Mouse (Mus musculus): ENCODE results near the gene P2ry6.

DNA sequence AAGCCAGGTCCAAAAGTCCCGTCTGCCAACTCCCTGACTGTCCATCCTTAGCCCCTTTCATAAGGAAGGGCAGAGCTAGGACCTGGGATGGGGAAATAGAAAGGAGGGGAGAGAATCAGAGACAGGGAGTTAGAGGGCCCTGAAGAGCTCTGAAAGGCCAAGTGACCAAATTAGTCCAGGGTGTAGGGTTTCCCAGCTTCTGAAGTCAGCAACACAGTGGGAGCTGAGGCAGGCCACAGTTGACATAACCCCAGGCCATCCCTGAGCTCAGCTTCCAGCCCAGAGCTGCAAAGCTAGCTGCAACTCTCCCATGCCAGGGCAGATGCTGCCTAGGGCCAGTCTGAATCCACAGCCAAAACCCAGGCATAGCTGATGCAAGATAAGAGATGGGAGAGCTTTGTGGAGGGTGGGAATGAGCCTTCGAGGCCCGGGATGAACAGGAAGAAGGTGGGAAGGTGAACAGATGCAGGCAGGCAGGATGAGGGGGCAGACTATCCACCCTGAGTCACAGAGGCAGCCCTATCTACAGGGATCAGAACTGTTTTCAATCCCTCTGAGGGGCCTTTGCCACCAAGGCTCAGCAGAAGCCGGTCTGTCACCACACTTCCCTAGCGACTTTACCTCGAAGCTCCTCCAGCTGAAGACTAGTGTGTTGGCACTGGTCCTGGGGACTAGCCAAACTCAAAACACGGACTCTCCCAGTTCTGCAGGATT is 47.0 kb downstream of the P2ry6 start:
- no peak for TF ChIP-seq CTCF (IDR thresholded peaks at IDR 0.05; ENCODE audit: insufficient read depth, low read length)
- no peak for TF ChIP-seq POLR2A (IDR thresholded peaks at IDR 0.05; ENCODE audit: borderline replicate concordance, extremely low read depth, low read depth, low read length)
